Mouse (Mus musculus): ENCODE data around the gene Aurkaip1. TPM values are rescaled to one million over a fixed set of nuclear protein-coding genes. Genes with fewer than 3 reads are reported as not detected.

Aurkaip1 gene
- polyA plus RNA-seq, 1 experiment from 2014 or later: 158 TPM

GRCm38 (mm10) chr4:155846871-155847578 lies 16.0 kb downstream of the Aurkaip1 start, which contains the start of gene Dvl1:
Gene Dvl1 (plus strand): TSS chr4:155847402.
- H3K27me3 ChIP-seq (ENCODE audit: control insufficient read depth, insufficient read depth, low read length): no peaks in the 10 kb centered on the region
- peak; percentile 93 for ATAC-seq (ENCODE audit: insufficient read depth, low FRiP score)
- peak within 1 kb of the TSS; percentile 93 for H3K9ac ChIP-seq (ENCODE audit: low read length)
- peak within 1 kb of the TSS; percentile 90 for H3K4me2 ChIP-seq (ENCODE audit: low read depth, low read length)
- peaks cover 24% of the 10 kb centered on the region for H3K4me1 ChIP-seq (ENCODE audit: control insufficient read depth, insufficient read depth, low read length)
- H3K4me3 ChIP-seq (replicated peaks; ENCODE audit: low read length): peak within 1 kb of the TSS; percentile 72
- H3K36me3 ChIP-seq (ENCODE audit: control insufficient read depth, insufficient read depth, low read length): no peaks in the 10 kb centered on the region; the same call in 1 of the 2 replicates
- WGBS: 2% methylated on average over 64 of the region's 65 CpGs
- H3K9me3 ChIP-seq (replicated peaks; ENCODE audit: control insufficient read depth, low read length): no peaks in the 10 kb centered on the region
- peak within 1 kb of the TSS; percentile 59 for H3K27ac ChIP-seq (ENCODE audit: low read length)

DNA sequence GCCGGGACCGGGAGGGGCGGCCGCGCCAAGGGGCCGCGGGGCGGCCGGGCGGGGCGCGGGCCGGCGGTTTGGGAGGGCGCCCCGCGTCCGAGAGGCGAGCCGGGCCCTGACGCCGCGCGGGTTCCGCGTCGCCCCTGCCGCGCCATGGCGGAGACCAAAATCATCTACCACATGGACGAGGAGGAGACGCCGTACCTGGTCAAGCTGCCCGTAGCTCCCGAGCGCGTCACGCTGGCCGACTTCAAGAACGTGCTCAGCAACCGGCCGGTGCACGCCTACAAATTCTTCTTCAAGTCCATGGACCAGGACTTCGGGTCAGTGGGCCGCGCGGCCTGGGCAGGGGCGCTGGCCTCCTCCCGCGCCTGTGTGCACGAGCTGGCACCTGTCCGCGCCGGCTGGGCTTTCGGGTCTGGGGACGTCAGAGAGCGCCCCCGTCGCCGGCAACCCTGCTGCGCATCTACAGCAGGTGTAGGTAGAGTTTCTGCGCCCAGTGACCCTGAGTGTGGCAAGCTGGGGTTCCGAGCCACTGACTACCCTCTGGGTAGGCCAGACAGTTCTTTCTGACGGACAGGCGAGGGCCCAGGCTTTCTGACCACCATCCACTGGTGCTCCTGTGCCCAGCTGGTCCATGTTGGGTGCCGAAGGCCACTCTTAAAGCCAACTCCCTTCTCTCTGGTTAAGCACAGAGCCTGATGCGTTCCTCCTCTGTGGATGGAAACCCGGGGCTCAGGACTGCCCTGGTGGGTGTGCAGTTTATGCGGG lies 16.7 kb downstream of the Aurkaip1 start:
- H3K4me2 ChIP-seq (ENCODE audit: low read depth, low read length): peak overlapping the region; percentile 90
- peak; percentile 21 for ATAC-seq (ENCODE audit: insufficient read depth, low FRiP score)
- peak overlapping the region; percentile 59 for H3K27ac ChIP-seq (ENCODE audit: low read length)
- WGBS: 2% methylated on average over 68 of the region's 69 CpGs
- H3K36me3 ChIP-seq (ENCODE audit: control insufficient read depth, insufficient read depth, low read length): no peaks in the 10 kb centered on the region; the same call in 1 of the 2 replicates
- peak overlapping the region; percentile 93 for H3K9ac ChIP-seq (ENCODE audit: low read length)
- no peaks in the 10 kb centered on the region for H3K9me3 ChIP-seq (replicated peaks; ENCODE audit: control insufficient read depth, low read length)
- H3K4me3 ChIP-seq (replicated peaks; ENCODE audit: low read length): peak overlapping the region; percentile 72
- peaks cover 24% of the 10 kb centered on the region for H3K4me1 ChIP-seq (ENCODE audit: control insufficient read depth, insufficient read depth, low read length)
- H3K27me3 ChIP-seq (ENCODE audit: control insufficient read depth, insufficient read depth, low read length): no peaks in the 10 kb centered on the region

DNA sequence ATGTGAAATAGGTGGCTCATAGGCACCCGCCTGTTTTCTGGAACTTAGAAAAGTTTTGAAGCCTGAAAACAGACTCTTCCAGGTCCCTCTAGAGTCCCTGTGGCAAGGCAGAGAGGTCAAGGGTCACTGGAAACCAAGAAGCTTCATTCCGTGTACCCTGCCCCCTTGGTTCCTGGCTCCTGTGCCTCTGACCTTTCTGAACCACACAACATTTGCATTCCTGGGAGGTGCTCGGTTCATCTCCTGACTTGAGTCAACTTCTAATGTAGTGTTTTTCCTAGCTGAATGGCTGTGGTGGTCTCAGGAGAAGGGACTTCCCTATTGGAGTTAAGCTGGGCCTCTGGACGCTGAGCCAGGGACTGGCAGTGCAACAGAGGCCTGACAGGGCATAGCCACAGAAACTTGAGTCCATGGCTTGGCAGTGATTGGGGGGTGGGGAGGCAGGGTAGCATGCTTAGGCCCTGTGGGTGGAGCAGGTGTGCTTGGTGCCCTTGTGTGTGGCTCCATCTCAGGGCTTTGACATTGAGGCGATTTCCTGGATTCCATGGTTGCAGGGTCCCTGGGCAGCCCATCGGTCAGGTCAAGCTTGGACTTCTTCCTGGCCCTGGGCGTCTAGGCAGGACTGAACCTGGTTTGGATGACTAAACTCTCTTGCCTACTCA lies 17.5 kb downstream of the Aurkaip1 start:
- WGBS: 57% methylated on average over 7 of the region's 7 CpGs
- no peak overlapping the region for H3K27ac ChIP-seq (ENCODE audit: low read length)
- H3K27me3 ChIP-seq (ENCODE audit: control insufficient read depth, insufficient read depth, low read length): no peaks in the 10 kb centered on the region
- peak overlapping the region; percentile 90 for H3K4me2 ChIP-seq (ENCODE audit: low read depth, low read length)
- H3K36me3 ChIP-seq (ENCODE audit: control insufficient read depth, insufficient read depth, low read length): peaks cover 3% of the 10 kb centered on the region
- H3K4me1 ChIP-seq (ENCODE audit: control insufficient read depth, insufficient read depth, low read length): peaks cover 24% of the 10 kb centered on the region
- ATAC-seq (ENCODE audit: insufficient read depth, low FRiP score): no peak
- H3K9me3 ChIP-seq (replicated peaks; ENCODE audit: control insufficient read depth, low read length): no peaks in the 10 kb centered on the region
- peak overlapping the region; percentile 72 for H3K4me3 ChIP-seq (replicated peaks; ENCODE audit: low read length)
- peak overlapping the region; percentile 93 for H3K9ac ChIP-seq (ENCODE audit: low read length)

DNA sequence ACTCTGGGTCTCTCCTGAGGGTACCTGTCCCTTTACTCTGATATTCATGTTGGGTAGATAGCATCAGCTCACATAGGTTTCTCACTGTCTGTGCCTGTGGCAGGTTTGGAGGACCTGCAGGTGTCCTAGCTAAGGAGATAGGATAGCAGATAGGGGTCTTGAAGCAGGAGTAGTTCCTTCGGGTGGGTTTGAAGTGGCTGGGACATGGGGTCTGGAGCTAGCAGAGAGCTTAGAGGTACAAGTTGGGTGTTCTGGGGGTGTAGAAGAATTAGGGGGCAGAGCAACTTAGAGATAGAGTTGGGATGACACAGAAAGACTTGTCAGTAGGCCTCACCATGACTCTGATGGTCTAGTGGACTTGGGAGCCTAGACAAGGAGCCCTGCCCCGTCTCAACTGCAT lies 18.3 kb downstream of the Aurkaip1 start:
- H3K4me3 ChIP-seq (replicated peaks; ENCODE audit: low read length): no peak overlapping the region
- H3K9ac ChIP-seq (ENCODE audit: low read length): no peak overlapping the region
- H3K4me2 ChIP-seq (ENCODE audit: low read depth, low read length): no peak overlapping the region
- H3K27me3 ChIP-seq (ENCODE audit: control insufficient read depth, insufficient read depth, low read length): no peaks in the 10 kb centered on the region
- H3K36me3 ChIP-seq (ENCODE audit: control insufficient read depth, insufficient read depth, low read length): peaks cover 4% of the 10 kb centered on the region; the same call in 1 of the 2 replicates
- no peaks in the 10 kb centered on the region for H3K9me3 ChIP-seq (replicated peaks; ENCODE audit: control insufficient read depth, low read length)
- peaks cover 24% of the 10 kb centered on the region for H3K4me1 ChIP-seq (ENCODE audit: control insufficient read depth, insufficient read depth, low read length)
- ATAC-seq (ENCODE audit: insufficient read depth, low FRiP score): no peak
- WGBS: 94% methylated on average over 2 of the region's 2 CpGs
- H3K27ac ChIP-seq (ENCODE audit: low read length): no peak overlapping the region

- H3K27me3 ChIP-seq (ENCODE audit: control insufficient read depth, insufficient read depth, low read length): no peaks in the 10 kb centered on the region
- no peak overlapping the region for H3K4me3 ChIP-seq (replicated peaks; ENCODE audit: low read length)
- H3K4me2 ChIP-seq (ENCODE audit: low read depth, low read length): no peak overlapping the region
- no peak overlapping the region for H3K9ac ChIP-seq (ENCODE audit: low read length)
- peaks cover 24% of the 10 kb centered on the region for H3K4me1 ChIP-seq (ENCODE audit: control insufficient read depth, insufficient read depth, low read length)
- no peak overlapping the region for H3K27ac ChIP-seq (ENCODE audit: low read length)
- no peaks in the 10 kb centered on the region for H3K9me3 ChIP-seq (replicated peaks; ENCODE audit: control insufficient read depth, low read length)
- peaks cover 7% of the 10 kb centered on the region; the same call in 1 of the 2 replicates for H3K36me3 ChIP-seq (ENCODE audit: control insufficient read depth, insufficient read depth, low read length)
- ATAC-seq (ENCODE audit: insufficient read depth, low FRiP score): no peak
- 79% methylated on average over 3 of the region's 3 CpGs for WGBS
These were observed 18.9 kb downstream of the Aurkaip1 start for GRCm38 (mm10) chr4:155849792-155850451.

- Histone ChIP-seq H3K36me3 (ENCODE audit: control insufficient read depth, insufficient read depth, low read length) (peaks cover 20% of the 10 kb centered on the region), H3K27ac (ENCODE audit: low read length) (no peak overlapping the region), H3K27me3 (ENCODE audit: control insufficient read depth, insufficient read depth, low read length) (no peaks in the 10 kb centered on the region), H3K9me3 (replicated peaks; ENCODE audit: control insufficient read depth, low read length) (no peaks in the 10 kb centered on the region), H3K4me2 (ENCODE audit: low read depth, low read length) (no peak overlapping the region), H3K4me3 (replicated peaks; ENCODE audit: low read length) (no peak overlapping the region), H3K9ac (ENCODE audit: low read length) (no peak overlapping the region), H3K4me1 (ENCODE audit: control insufficient read depth, insufficient read depth, low read length) (peaks cover 23% of the 10 kb centered on the region)
- no peak for ATAC-seq (ENCODE audit: insufficient read depth, low FRiP score)
- WGBS: 82% methylated on average over 3 of the region's 3 CpGs
These were observed 20.3 kb downstream of the Aurkaip1 start for GRCm38 (mm10) chr4:155851368-155851767.

DNA sequence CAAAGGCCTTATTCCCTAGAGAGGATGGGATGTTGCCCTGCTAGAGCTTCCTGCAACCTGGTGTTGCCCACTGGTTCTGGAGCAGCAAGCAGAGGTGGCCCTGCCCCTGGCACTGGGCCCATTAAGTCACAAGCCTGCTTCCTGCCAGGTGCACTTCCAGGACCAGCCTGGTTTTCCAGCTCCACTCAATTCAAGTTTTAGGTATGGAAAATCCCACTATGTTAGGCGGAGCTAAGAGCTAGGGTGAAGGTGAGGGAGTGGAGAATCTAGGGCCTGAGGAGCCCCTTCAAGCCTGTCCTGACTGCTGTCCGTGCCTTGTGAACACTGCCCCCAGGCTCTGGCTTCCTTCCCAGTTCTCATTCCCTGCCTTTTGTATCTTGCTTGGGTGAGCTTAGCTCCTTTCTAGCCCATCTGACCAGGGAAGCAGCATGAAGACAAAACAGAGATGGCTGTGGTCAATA lies 20.9 kb downstream of the Aurkaip1 start:
- Histone ChIP-seq H3K4me3 (replicated peaks; ENCODE audit: low read length) (no peak overlapping the region), H3K36me3 (ENCODE audit: control insufficient read depth, insufficient read depth, low read length) (peaks cover 20% of the 10 kb centered on the region), H3K9me3 (replicated peaks; ENCODE audit: control insufficient read depth, low read length) (no peaks in the 10 kb centered on the region), H3K9ac (ENCODE audit: low read length) (no peak overlapping the region), H3K27me3 (ENCODE audit: control insufficient read depth, insufficient read depth, low read length) (no peaks in the 10 kb centered on the region), H3K4me1 (ENCODE audit: control insufficient read depth, insufficient read depth, low read length) (peaks cover 17% of the 10 kb centered on the region), H3K27ac (ENCODE audit: low read length) (no peak overlapping the region), H3K4me2 (ENCODE audit: low read depth, low read length) (no peak overlapping the region)
- no peak for ATAC-seq (ENCODE audit: insufficient read depth, low FRiP score)
- WGBS: 67% methylated on average over 2 of the region's 2 CpGs

GRCm38 (mm10) chr4:155853421-155853820 lies 22.3 kb downstream of the Aurkaip1 start:
- 83% methylated on average over 9 of the region's 9 CpGs for WGBS
- H3K9ac ChIP-seq (ENCODE audit: low read length): no peak overlapping the region
- H3K27me3 ChIP-seq (ENCODE audit: control insufficient read depth, insufficient read depth, low read length): no peaks in the 10 kb centered on the region
- H3K4me2 ChIP-seq (ENCODE audit: low read depth, low read length): no peak overlapping the region
- H3K36me3 ChIP-seq (ENCODE audit: control insufficient read depth, insufficient read depth, low read length): peaks cover 20% of the 10 kb centered on the region
- no peak overlapping the region for H3K4me3 ChIP-seq (replicated peaks; ENCODE audit: low read length)
- H3K4me1 ChIP-seq (ENCODE audit: control insufficient read depth, insufficient read depth, low read length): peaks cover 13% of the 10 kb centered on the region
- no peak for ATAC-seq (ENCODE audit: insufficient read depth, low FRiP score)
- no peak overlapping the region for H3K27ac ChIP-seq (ENCODE audit: low read length)
- H3K9me3 ChIP-seq (replicated peaks; ENCODE audit: control insufficient read depth, low read length): no peaks in the 10 kb centered on the region

All from stomach, embryonic 16.5 days (tissue).